Mouse (Mus musculus) bone marrow macrophage, adult 2 months (primary cell): ENCODE data around the gene 5730480H06Rik. TPM values are rescaled to one million over a fixed set of nuclear protein-coding genes. Genes with fewer than 3 reads are reported as not detected.

Experiments
- H3K27ac ChIP-seq: 2 replicates; pipeline ENCODE4 v1.5.1; 2012; ENCODE audit warnings: low read depth, low read length; ENCODE audit not compliant: insufficient read depth
- H3K4me1 ChIP-seq: 2 replicates; pipeline ENCODE4 v1.6.1; 2012; ENCODE audit warnings: low read length; ENCODE audit not compliant: control insufficient read depth, insufficient read depth
- H3K4me3 ChIP-seq: 2 replicates; pipeline ENCODE4 v1.5.1; 2012; ENCODE audit warnings: mild to moderate bottlenecking, low read length, moderate library complexity; ENCODE audit not compliant: insufficient read depth
- CTCF ChIP-seq: IDR thresholded peaks from 2 replicates; pipeline ENCODE4 v1.5.1; 2012; ENCODE audit warnings: low read depth, mild to moderate bottlenecking, low read length, moderate library complexity
- POLR2A ChIP-seq: IDR thresholded peaks from 2 replicates; pipeline ENCODE4 v1.6.1; 2012; ENCODE audit warnings: mild to moderate bottlenecking, low read depth, low read length, borderline replicate concordance
- polyA plus RNA-seq: library from polyadenylated mRNA; stranded (reverse); fragments of >200 nt; gene quantifications from 2 replicates; pipeline ENCODE4 v1.2.4, GENCODE M21; 2012; ENCODE audit not compliant: missing spikeins, insufficient read depth, insufficient read length

Gene 5730480H06Rik
- polyA plus RNA-seq, 1 experiment, result 15.7 TPM

DNA sequence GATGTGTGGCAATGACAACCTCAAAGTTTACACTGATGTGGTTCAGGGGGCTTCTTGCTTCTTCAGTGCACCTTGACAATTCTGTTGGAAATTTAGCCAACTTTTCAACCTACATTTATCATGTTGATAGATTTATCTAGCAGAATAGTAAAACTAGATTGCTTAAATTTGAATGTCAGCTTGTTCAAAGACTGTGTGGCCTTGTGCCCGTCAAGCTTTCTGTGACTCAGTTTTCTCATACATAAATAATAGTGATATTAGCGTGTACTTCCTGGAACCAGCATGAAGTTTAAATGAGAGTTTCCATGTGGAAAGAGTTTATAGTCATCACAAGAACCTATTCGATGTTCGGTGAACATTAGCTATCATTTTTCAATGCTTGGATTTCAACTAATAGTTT, 84.5 kb downstream of the 5730480H06Rik start:
- no peaks in the 10 kb centered on the region for H3K4me1 ChIP-seq
- TF ChIP-seq POLR2A (no peak), CTCF (no peak)

DNA sequence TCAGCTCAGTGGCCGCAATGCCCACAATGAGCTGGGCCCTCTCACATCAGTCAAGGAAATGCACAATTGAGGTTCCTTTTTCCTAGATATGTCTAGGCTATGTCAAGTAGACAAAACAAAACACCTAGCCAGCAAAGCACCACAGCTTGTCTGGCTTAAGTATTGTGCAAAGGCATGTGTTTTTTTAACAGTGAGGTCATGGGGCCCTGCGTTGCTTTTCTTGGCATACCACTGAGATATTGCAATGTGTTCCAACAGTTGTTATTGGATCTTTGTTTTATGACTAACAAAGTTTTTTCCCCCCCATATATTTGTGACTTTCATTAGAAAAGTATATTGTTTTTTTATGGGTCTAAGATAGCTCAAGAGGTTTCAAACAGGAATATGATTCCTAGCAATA, 92.0 kb downstream of the 5730480H06Rik start:
- no peak overlapping the region for H3K27ac ChIP-seq
- TF ChIP-seq POLR2A (no peak), CTCF (no peak)
- H3K4me1 ChIP-seq, result no peaks in the 10 kb centered on the region
- no peak overlapping the region for H3K4me3 ChIP-seq

More for the DNA sequence above, 84.5 kb downstream of the 5730480H06Rik start:
- Histone ChIP-seq H3K4me3 (no peak overlapping the region), H3K27ac (no peak overlapping the region)

- Histone ChIP-seq H3K27ac (no peak overlapping the region), H3K4me1 (no peaks in the 10 kb centered on the region), H3K4me3 (no peak overlapping the region)
- TF ChIP-seq CTCF (no peak), POLR2A (no peak)
Observed at GRCm38 (mm10) chr5:48421957-48422356, 94.2 kb downstream of the 5730480H06Rik start.

- no peak overlapping the region for H3K4me3 ChIP-seq
- no peaks in the 10 kb centered on the region for H3K4me1 ChIP-seq
- no peak overlapping the region for H3K27ac ChIP-seq
- no peak for TF ChIP-seq CTCF
- no peak for TF ChIP-seq POLR2A
Observed at GRCm38 (mm10) chr5:48430459-48430858, 102.7 kb downstream of the 5730480H06Rik start.

GRCm38 (mm10) chr5:48448888-48449287, 121.1 kb downstream of the 5730480H06Rik start:
- H3K4me1 ChIP-seq, result no peaks in the 10 kb centered on the region
- no peak overlapping the region for H3K27ac ChIP-seq
- TF ChIP-seq POLR2A, result no peak
- no peak overlapping the region for H3K4me3 ChIP-seq

GRCm38 (mm10) chr5:48460221-48460620, 132.5 kb downstream of the 5730480H06Rik start:
- H3K4me3 ChIP-seq, result no peak overlapping the region
- no peaks in the 10 kb centered on the region for H3K4me1 ChIP-seq
- TF ChIP-seq POLR2A (no peak), CTCF (no peak)
- H3K27ac ChIP-seq, result no peak overlapping the region
